Mouse (Mus musculus) megakaryocyte, embryonic 14.5 days (primary cell): ENCODE measurements around the gene Clec16a.

Experiments
- FLI1 ChIP-seq: IDR thresholded peaks from 2 replicates; pipeline ENCODE4 v1.6.1; 2012; ENCODE audit warnings: low read length, inconsistent platforms, mixed read lengths
- GATA1 ChIP-seq: IDR thresholded peaks from 3 replicates; pipeline ENCODE4 v1.6.1; 2012; ENCODE audit warnings: mixed read lengths, low read length, inconsistent platforms, borderline replicate concordance

DNA sequence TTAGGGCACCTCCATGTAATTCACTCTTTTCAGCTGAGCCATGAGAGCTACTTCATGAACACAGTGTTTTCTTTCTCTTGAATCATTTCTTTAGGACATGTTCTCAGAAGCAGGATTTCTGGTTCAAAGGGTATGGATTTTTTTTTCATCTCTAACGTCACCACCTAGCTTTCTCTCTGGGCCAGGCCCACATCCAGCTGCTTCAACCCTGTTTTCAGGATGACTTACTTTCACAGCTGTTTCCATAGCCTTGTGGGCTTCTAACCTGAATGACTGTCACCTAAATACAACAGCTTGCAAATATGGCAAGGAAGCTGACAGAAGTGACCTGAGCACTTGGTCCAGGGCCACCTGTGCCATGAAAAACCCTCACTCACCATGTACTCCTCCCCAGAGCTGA is 96.0 kb downstream of the Clec16a start:
- TF ChIP-seq GATA1 (no peak), FLI1 (no peak)
